Mouse (Mus musculus): ENCODE measurements around the gene Eif5a.

Gene Eif5a

GRCm38 (mm10) chr11:69902972-69903371 lies 18.8 kb downstream of the Eif5a start:
- in situ Hi-C loops (cut with MseI, MboI) = no loop called here

DNA sequence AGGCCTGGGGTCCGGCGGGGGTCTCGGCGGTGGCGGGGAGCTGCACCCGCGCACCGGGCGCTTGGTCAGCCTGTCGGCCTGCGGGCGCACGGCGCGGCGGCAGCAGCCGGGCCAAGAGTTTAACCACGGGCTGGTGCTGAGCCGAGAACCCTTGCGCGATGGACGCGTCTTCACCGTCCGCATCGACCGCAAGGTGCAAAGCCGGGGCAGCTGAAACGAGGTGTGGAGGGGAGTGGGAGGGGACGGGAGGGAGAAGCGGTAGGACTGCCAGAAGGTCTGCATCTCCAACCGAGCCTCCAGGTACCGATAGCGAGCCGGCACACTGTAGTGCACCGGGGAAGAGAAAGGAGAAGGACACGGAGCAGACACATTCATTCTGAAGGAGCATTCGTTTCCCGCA lies 19.8 kb downstream of the Eif5a start:
- in situ Hi-C loops (cut with MseI, MboI) = no loop called here

- in situ Hi-C loops (cut with MseI, MboI) = no loop called here
Observed at GRCm38 (mm10) chr11:69901406-69901846, 20.3 kb downstream of the Eif5a start.

GRCm38 (mm10) chr11:69900471-69901405 lies 21.0 kb downstream of the Eif5a start, which contains the start of the genes 2810408A11Rik and Neurl4:
TSS of gene 2810408A11Rik (minus strand) at chr11:69900987.
TSS of gene Neurl4 (plus strand) at chr11:69901072.
- in situ Hi-C loops (cut with MseI, MboI) = no loop called here

DNA sequence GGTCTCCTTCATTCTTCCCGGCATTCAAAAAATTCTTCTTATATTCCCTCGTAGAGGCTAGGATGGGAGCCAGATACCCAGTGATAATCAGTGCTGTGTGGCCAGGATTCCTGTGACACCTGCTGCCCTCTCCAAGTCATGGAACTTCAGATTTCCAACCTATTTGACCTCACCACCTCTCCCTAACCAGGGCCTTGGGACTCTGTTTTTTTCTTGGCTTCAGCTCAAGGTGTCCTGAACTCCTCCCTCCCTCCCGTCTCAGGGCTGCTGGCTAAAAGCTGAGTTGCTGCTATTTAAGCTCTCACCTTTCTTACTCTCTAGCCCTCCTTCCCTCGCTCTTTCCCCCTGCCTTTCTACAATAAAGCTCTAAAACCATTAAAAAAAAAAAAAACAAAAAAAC lies 21.9 kb downstream of the Eif5a start:
- in situ Hi-C loops (cut with MseI, MboI) = no loop called here

- in situ Hi-C loops (cut with MseI, MboI) = no loop called here
Observed at GRCm38 (mm10) chr11:69895291-69895690, 26.5 kb downstream of the Eif5a start, which contains the start of gene Acap1. TSS of gene Acap1 (minus strand) at chr11:69895539.

GRCm38 (mm10) chr11:69894671-69895070 lies 27.1 kb downstream of the Eif5a start:
- in situ Hi-C loops (cut with MseI, MboI) = no loop called here

DNA sequence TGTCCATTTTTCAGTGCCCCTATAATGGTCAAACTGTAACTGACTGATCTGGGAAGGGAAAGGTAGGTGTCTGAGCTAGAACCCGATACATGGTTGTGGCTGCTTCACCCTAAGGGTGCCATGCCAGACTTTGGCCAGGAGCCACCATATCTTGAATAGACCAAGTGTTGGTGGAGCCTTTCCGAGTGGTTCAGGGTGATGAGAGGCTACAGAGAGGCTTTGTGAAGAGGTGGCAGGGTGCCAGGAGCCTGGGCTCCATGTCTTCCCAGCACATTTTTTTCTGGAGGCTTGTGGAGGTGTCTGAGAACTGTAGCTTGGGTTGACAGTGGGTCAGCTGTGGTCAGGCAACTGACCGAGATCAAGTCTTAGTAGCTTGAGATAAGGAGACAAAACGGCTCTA lies 30.3 kb downstream of the Eif5a start:
- in situ Hi-C loops (cut with MseI, MboI) = no loop called here

DNA sequence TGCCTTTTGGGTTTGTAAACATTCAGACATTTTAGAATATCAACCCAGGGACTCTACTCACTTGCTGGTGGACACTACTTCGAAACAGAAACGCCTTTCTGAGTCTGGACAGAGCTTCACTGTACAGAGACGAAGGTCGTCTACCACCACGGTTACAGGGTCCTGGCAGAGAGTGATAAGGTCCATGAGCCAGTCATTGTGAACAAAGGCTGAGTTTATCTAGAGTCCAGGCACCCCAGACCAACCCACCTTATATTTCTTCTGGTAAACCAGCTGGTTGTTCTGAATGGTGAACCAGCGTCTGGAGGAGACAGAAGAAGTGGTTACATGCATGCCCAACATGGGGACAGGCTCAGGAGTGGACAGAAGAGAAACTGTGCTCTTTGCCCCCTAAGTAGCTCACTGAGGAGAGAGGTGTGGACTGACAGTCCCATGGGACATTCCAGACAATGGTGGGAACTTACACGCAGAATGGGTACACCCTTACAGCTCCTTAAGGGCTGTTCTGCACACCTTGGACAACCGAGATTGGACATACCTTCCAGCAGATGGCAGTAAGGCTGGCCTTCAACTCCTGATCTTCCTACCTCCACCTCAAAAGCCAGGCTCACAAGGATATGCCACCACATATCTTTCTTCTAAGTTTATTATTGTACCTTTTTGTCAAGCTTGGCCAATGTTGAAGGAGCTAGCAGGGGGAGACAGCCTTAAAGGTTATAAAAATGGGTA lies 34.7 kb downstream of the Eif5a start:
- in situ Hi-C loops (cut with MseI, MboI) = no loop called here

DNA sequence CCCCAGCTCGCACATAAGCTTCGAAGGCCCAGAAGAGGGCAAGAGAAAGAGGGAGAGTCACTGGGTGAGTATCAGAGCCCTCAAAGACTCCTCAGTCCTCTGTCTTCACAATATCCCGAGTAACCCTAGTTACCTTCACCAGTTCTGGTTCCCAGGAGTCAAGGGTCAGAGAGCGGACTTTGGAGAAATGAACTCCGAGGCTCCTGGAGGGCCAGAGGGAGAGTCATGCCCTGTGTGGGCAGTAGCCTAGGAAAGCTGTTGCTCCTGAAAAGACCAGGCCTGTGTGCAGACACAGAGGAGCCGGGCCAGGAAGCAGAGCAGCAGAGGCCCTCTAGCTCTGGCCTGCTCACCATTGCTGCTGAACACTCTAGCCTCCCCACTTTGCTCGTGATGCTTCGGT lies 37.1 kb downstream of the Eif5a start:
- in situ Hi-C loops (cut with MseI, MboI) = no loop called here

- in situ Hi-C loops (cut with MseI, MboI) = no loop called here
Observed at GRCm38 (mm10) chr11:69884240-69884639, 37.5 kb downstream of the Eif5a start.

DNA sequence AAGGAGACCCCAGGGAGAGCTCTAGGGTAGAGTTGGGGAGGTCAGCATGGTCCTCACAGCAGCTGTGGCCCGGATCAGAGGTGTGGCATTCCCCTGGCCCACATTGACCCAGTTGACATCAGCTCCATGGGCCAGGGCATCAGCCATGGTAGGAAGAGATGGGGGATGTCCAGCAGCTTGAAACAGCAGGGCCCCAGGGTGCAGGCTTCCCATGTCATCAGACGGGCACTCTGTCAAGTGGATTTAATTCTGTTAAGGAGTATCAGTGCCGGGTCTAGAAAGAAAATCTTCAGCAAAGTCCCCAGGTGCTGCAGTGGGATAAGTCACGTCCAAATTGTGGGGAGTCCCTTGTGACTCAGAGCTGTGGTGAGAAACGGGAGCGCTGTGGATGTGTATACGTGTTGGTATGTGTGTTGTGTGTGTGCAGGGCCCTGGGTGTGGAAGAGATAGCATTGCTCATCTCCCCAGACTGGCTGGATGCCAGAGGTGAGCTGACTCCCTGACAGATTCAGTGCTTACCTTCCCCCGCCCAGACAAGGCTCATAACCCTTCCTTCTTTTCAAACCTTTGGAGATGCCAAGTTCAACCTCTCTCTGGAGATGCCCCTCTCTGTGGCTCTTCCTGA lies 38.1 kb downstream of the Eif5a start:
- in situ Hi-C loops (cut with MseI, MboI) = no loop called here

- in situ Hi-C loops (cut with MseI, MboI) = no loop called here
Observed at GRCm38 (mm10) chr11:69883066-69883465, 38.7 kb downstream of the Eif5a start.

DNA sequence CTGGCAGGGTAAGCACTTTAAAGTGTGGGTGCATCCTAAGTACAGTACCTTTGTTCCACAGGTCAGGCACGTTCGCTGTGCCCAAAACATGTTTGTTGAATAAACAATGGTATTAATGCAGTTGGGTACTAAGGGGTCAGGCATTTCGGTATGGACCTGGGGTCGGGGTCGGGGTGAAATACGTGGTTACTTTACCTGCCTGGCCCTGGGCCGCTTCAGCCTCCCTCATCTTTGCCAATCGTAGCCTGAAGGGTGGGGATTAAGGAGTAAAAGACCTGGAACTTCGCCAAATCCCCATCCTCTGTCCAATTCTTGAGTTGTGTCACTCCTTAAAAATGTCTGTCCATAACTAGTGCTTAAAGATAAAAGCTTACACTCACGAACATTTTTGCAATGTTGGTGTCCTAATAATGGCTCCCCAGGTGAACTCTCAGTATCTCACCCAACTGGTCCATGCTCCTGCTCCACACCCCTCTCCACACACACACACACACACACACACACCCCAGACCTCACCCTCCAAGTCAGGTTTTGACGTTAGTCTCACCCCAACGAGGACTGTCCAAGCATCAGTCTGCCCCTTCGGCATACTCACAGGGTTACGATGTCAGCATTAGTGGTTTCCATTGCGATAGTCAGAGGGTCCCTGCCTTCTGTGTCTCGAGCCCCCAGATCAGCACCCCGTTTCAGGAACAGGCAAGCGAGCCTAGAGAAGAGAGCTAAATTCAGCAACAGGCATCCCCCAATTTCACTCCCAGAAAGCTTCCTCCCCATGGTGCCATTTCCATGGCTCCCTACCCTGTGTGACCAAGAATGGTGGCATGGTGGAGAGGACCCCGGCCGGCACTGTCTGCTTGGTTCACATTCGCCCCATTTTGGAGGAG lies 39.7 kb downstream of the Eif5a start:
- in situ Hi-C loops (cut with MseI, MboI) = no loop called here

- in situ Hi-C loops (cut with MseI, MboI) = no loop called here
Observed at GRCm38 (mm10) chr11:69880853-69881603, 40.7 kb downstream of the Eif5a start, which contains the start of gene Kctd11. TSS of gene Kctd11 (minus strand) at chr11:69881406.

DNA sequence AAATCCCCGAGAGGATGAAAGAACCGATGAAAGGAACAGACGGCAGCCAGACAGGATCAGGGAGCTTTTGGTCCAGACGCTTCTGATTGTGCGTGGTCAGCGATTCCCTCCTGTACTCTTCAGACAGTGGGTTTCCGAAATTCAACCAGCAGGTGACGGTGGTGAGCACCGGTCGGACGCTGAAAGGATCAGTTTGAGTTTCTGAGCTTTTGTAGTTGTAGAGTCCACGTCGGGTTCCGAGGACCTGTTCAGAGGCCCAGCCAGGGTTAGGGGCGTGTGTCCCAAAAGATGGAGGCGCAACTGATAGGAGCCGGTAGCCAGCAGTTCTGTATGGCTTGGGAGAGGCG lies 41.3 kb downstream of the Eif5a start:
- in situ Hi-C loops (cut with MseI, MboI) = no loop called here

- in situ Hi-C loops (cut with MseI, MboI) = loop anchor here (5.0 kb wide), 1 partner anchor 72 kb away; the partner anchor contains the start of gene Tmem102 (in 2 of the 2)
Observed at GRCm38 (mm10) chr11:69879711-69880110, 42.0 kb downstream of the Eif5a start.

- in situ Hi-C loops (cut with MseI, MboI) = loop anchor here (5.0 kb wide), 1 partner anchor 72 kb away; the partner anchor contains the start of gene Tmem102 (in 2 of the 2)
Observed at GRCm38 (mm10) chr11:69878952-69879351, 42.8 kb downstream of the Eif5a start.

- in situ Hi-C loops (cut with MseI, MboI) = loop anchor here (5.0 kb wide), 1 partner anchor 71 kb away; the partner anchor contains the start of gene Tmem102 (in 2 of the 2)
Observed at GRCm38 (mm10) chr11:69878399-69878798, 43.4 kb downstream of the Eif5a start.

GRCm38 (mm10) chr11:69877878-69878277 lies 43.9 kb downstream of the Eif5a start, which contains the start of gene Tmem95:
TSS of gene Tmem95 (minus strand) at chr11:69878018.
- in situ Hi-C loops (cut with MseI, MboI) = loop anchor here (5.0 kb wide), 1 partner anchor 71 kb away; the partner anchor contains the start of gene Tmem102 (in 2 of the 2)
